Mouse (Mus musculus) bone marrow macrophage, adult 2 months (primary cell): ENCODE results near the gene Bcl2l11.

Experiments
- CTCF ChIP-seq: IDR thresholded peaks from 2 replicates; pipeline ENCODE4 v1.5.1; 2012; ENCODE audit warnings: low read depth, mild to moderate bottlenecking, low read length, moderate library complexity
- POLR2A ChIP-seq: IDR thresholded peaks from 2 replicates; pipeline ENCODE4 v1.6.1; 2012; ENCODE audit warnings: mild to moderate bottlenecking, low read depth, low read length, borderline replicate concordance

- TF ChIP-seq CTCF (no peak), POLR2A (no peak)
Observed at GRCm38 (mm10) chr2:128166623-128167423, 41.0 kb downstream of the Bcl2l11 start.
